Mouse (Mus musculus): ENCODE data around the gene Mgat4e.

Mgat4e gene

GRCm38 (mm10) chr1:134513312-134513860, 36.1 kb downstream of the Mgat4e start:
- DNase-seq (ENCODE audit: low read depth, low spot score): no peak

- no peak for DNase-seq (ENCODE audit: low read depth, low spot score)
These were observed 36.9 kb downstream of the Mgat4e start for GRCm38 (mm10) chr1:134512584-134512983.

- no peak for DNase-seq (ENCODE audit: low read depth, low spot score)
These were observed 37.3 kb downstream of the Mgat4e start for GRCm38 (mm10) chr1:134512183-134512582.

GRCm38 (mm10) chr1:134510018-134510417, 39.5 kb downstream of the Mgat4e start:
- no peak for DNase-seq (ENCODE audit: low read depth, low spot score)

DNA sequence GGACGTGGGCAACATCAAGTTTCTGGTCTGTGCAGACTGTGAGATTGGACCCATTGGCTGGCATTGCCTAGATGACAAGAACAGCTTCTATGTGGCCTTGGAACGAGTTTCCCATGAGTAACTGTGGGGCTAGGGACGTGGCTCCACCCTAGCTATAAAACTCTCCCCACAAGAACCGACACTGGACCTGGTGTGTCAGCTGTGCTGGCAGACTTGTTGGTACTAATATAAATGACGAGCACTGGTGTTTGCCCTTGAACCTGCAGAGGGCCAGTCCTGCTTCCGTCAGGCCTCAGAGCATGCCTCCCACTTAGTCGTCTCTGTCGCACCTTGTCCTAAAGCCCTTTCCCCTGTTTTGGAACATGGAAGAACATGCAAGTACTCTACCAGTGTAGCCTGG, 43.3 kb downstream of the Mgat4e start:
- no peak for DNase-seq (ENCODE audit: low read depth, low spot score)

DNA sequence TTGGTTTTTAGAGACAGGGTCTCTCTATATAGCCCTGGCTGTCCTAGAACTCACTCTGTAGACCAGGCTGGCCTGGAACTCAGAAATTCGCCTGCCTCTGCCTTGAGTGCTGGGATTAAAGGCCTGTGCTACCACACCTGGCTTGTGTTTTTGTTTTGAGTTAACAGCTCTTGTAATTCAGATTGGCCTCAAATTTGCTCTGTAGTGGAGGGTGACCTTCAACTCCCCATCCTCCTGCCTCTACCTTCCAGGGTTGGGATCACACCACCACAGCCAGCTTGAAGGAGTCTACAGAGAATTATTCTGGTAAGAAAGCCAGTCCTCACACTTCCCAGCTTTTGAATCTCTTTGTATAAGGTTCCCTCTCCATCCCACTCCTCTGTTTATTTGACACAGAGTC, 48.6 kb downstream of the Mgat4e start:
- no peak for DNase-seq (ENCODE audit: low read depth, low spot score)

DNA sequence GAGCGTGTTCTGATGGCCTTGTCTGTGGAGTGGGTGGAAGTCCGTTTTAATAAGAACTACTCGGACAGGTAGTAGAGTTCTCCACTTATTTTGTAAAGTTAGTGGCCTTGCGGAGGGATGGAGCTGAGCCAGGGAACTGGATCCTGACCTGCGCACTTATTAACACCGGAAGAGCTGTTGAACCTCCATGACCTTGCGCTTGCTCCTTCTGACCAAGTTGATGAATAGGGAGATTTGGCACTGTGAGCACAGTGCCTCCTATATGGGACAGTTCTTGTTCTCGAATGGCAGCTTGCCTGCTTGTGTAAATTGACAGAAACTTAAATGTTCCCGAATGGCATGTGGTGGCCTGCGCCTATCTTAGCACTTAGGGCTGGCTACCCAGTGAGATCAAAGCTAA, 53.5 kb downstream of the Mgat4e start:
- no peak for DNase-seq (ENCODE audit: low read depth, low spot score)

DNA sequence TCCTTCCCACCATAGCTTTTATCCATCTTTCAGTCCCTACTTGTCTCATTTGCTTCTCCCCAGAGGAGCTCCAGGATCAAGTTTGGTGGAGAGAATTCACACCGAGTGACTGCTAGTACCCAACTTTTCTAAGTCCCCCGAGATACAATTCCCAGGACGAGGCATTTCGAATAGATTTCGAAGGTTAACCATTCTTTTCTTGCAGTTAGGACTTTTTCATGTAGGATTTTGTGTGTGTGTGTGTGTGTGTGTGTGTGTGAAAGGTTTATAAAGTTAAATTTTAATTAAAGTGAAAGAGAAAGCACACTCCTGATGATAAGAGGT, 54.3 kb downstream of the Mgat4e start:
- DNase-seq (ENCODE audit: low read depth, low spot score): no peak

GRCm38 (mm10) chr1:134494428-134495215, 54.9 kb downstream of the Mgat4e start, which contains the start of gene Rabif:
Rabif (plus strand) TSS chr1:134494648.
- peak; percentile 95 for DNase-seq (ENCODE audit: low read depth, low spot score)

- DNase-seq (ENCODE audit: low read depth, low spot score): no peak
These were observed 55.5 kb downstream of the Mgat4e start for GRCm38 (mm10) chr1:134493956-134494355.

DNA sequence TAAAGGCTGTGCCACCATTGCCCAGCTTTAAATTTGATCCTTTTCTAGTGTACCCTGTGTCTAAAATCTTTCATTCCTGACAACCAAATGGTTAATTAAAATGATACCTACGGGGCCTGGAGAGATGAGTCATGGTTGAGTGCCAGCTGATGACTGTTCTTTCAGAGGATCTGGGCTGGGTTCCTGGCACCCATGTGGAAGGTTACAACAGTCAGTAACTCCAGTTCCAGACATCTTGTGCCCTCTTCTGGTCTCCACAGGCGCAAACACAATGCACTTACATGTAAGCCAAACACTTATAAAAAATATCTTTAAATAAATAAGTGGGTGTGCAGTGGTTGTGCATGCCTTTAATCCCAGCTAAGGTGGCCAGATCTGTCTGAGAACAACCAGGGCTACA, 56.0 kb downstream of the Mgat4e start:
- DNase-seq (ENCODE audit: low read depth, low spot score): no peak

- DNase-seq (ENCODE audit: low read depth, low spot score): no peak
These were observed 57.2 kb downstream of the Mgat4e start for GRCm38 (mm10) chr1:134492276-134492675.

Data from telencephalon, adult 2 months (tissue).